Mouse (Mus musculus): ENCODE results near the gene Col28a1.

DNA sequence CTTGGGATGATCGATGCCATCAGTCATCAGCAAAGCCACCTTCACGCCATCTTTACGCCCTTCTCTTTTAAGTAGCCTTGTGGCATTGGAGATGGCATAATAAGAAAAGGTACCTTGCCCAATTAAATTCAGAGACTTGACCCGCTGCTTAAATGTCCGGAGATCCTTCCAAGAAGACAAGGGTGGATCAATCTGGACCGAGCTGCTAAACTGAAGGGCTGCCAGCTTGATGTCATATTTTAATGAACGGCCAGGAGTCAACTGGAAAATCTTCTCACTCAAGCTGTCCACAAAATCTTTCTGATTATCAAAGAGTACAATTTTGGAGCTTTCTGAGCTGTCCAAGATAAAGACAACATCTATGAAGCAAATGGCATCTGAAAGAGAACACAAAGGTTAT is 17.1 kb downstream of the Col28a1 start:
- TF ChIP-seq CTCF (IDR thresholded peaks at IDR 0.05; ENCODE audit: control insufficient read depth, insufficient read depth, insufficient replicate concordance, low read depth, low read length) (no peak), POLR2A (IDR thresholded peaks at IDR 0.05; ENCODE audit: control insufficient read depth, low read depth, low read length) (no peak)

Measured in testis, adult 2 months (tissue).